Mouse (Mus musculus) thymus, adult 18-20 months (tissue): ENCODE results near the gene Plppr5.

Experiments
- DNase-seq, 2 experiments: peaks; one replicate each; pipeline ENCODE4 v3.0.0; 2022; ENCODE audit warnings: mixed read lengths in 2 of 2

The Plppr5 gene

DNA sequence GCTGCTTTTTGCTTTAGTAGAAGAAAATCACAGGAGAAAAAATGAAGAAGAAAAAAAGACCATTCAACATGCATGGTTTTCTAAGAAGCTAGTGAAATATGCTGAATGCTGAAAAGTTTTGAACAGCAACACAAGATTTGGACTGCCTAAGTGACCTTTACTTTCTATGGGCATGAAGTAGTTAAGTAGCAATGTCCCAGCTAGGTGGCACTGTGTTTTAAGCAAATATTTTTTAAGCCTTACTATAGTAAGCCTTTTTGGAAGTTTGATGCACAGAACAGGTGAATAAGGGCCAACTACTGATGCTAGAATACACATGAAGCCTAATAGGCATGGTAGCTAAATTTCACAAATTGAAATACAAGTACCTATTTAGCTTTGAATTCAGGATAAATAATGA lies 134.2 kb downstream of the Plppr5 start:
- DNase-seq: no peak

DNA sequence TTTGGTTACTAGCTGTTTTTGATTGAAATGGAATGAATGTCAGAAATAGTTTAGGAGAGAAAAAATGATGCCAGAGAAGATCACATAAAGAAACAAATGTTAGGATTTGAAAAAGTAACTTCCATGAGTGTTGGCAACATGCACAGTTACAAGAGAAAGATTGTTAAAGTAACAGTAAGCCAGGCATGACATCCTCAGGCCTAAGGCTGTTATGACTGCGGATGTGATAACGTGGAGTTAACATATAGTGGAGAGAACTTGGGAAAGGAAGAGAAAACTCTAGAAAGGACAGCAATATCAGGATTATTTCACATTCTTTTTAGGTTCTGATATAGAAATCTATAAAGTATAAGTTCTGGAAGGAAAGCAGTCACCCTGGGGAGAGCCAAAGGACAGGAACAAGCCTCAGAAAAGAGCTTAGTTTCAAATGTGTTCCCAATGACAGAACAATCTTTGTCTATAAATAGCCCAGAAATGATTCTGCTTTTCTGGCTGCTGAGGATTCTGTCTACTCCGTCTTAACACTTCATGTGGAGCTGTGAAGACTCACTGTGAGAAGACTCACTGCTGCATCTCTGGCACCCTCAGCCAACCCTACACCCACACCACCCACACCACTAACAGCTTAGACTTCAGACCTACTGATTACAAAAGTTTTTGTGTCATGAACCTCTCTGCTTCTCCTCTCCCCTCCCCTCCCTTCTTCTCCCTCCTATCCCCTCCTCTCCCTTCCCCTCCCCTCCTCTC lies 142.1 kb downstream of the Plppr5 start:
- DNase-seq: no peak

DNA sequence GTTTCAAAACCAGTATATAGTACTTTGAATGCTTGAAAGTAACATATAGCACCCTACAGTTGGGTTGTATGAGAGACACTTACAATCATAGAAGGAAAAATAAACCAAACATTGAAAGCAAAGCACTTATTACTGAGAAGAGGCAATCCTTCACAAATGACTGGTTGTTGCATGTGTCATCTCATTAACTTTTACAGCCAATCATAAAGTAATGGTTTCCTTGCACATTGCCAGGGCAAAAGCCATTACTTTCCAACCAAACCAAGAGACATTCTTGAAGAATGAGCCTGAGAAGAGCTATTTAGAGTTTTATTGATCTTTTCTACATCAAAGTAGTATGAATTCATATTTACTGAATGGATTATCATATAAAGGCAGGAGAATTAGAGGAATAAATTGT lies 148.8 kb downstream of the Plppr5 start:
- no peak for DNase-seq

DNA sequence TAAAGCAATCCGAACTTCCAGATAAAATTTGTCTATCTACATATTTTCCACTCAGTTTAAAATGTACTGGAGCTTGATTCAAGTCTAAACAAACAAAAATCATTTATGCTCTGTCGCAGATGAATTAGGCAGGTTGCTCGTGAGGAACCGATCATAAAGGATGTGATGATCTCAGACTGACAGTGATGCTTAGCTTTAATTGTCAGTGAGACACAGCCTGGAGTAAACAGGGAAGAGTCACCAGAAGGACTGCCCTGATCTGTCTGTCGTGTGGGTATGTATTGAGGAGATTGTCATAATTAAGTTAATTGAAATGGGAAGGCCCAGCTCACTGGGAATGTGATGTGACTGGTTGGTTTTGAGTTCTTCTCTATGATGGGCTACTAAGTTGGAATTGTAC lies 149.9 kb downstream of the Plppr5 start:
- DNase-seq: no peak

DNA sequence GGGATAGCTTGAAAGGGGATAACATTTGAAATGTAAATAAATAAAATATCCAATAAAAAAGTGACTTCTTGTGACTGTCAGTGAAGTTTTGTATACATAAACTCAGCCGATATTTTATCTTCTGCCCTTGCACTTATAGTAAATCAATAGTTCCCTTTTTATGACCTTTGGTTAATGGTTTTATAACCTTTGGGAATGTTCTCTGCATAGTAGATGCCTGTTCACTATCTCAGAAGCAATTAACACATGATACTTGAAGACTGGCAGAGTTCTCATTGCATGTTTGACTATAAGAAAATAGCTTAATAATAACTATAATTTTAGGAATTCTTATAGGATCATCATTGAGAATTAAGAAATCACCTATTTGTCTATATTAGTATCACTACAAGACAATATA lies 150.9 kb downstream of the Plppr5 start:
- DNase-seq: no peak

DNA sequence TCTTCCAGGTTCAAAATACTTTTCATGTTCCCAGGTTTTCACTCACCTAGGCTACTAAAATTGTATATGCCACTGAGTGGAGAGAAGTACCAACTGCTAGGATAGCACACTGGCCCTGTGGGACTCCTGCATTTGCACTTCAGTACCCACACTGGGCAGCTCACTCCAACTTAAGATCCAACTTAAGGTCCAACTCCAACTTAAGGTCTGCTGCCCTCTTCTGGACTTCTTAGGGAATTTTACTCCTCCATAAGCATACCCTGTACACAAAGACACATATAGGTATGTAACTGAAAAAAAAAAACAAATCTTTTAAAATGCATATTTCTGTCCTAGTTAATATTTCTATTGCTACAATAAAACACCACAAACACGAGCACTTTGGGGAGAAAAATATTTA lies 153.5 kb downstream of the Plppr5 start:
- DNase-seq: no peak

DNA sequence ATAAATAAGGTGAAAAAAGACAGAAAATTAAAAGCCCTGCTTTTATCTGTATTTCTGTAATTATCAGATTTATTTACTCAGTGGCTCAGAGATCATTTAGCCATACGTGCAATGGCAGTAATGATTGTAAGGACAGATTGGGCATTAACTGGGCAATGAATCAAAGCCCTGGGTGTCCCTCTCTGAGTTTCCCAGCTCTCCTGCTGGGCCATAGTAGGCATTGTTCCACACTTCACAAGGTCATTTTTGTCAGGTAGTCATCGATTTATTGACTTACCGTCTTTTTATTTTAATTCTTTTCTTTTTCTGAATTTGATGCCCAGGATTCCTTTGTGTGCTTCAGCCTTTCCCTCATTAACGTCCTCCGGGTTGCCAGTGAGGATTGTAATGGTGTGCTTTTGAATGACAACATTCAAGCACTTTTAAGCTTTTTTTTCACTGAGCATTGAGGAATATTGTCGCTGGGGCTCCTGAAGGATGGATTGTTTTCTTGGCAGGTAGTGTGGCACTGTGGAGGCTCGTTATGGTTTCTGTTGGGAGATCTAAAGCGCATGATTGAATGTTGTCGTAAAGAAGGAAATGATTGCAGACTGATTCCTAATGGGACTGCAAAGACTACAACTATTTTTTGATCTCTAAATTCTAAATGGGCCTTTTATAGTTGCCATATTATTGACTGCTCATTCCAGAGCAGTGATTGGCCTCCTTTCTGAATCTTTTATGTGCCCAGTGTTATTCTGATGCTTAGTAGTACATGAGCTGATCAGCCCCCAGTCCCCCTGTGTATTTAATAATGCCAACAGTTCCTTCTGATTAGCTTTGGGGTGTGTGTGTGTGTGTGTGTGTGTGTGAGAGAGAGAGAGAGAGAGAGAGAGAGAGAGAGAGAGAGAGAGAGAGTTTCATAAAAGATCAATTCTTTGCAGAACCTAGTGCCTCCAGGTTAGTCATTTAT lies 154.8 kb downstream of the Plppr5 start:
- DNase-seq: no peak

DNA sequence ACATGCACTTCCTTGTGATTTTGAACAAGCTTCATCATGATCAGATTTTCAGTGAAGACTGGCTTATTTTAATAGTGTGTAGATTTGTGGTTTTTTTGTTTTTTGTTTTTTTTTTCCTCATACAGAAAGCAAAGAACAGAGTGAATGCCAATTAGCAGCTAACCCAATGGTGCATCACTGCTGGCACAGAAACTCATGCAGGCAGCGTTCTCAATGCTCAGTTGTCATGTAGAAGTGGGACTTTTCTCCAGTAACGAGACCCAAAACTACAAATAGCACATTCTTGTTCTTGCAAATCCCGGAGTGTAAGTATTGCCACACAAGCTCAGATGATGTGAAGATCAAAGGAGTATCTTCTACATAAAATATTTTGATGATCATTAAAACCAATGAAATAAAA lies 156.9 kb downstream of the Plppr5 start:
- DNase-seq: no peak

DNA sequence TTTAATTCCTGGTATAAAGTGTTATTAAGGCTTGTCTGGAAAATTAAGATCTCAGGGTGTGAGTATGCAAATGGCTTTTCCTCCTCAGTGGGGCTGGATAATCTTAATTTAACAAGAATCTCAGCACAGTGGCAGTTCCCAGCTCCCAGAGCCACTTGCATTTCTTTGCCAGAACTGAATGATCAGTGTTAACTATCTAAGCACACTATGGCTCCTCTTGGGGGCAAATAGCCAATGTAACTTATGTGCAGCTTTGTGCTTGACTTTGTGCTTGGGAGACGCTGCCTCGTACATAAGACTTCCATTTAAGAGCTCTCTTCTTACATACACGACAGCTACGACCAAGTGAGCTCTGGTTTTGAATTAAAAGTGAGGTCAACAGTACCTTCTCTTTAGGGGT lies 158.0 kb downstream of the Plppr5 start:
- no peak for DNase-seq
